Mouse (Mus musculus) gonadal fat pad, adult 2 months (tissue): ENCODE results near the gene C530008M17Rik. TPM values are rescaled to one million over a fixed set of nuclear protein-coding genes. Genes with fewer than 3 reads are reported as not detected.

Source experiments
- DNase-seq: peaks from one replicate; pipeline ENCODE4 v3.0.0-alpha.2; 2012; ENCODE audit warnings: low read depth
- polyA plus RNA-seq: library from polyadenylated mRNA; depleted of rRNA; stranded (reverse); fragments of >200 nt; gene quantifications from 2 replicates; pipeline ENCODE4 v1.2.3, GENCODE M21; 2012

The C530008M17Rik gene
- polyA plus RNA-seq, 1 experiment, result 2.1 TPM

DNA sequence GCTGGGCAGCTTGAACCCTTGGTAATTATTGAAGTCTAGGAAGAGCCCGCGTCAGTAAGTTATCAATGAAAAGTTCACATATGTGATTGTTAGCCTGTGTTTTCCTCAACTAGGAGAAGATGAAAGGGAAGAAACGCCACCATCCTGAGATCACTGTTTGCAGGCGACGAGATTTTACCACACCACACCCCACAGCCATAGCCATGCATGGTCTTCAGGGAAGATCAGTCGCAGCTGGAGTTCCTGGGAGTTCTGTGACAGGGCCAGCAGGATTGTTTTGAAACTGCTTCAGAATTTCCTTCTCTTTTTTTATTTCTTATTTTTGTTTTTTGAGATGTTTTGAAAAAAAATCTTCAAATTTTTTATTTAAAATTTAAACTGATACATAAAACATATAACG lies 8.6 kb downstream of the C530008M17Rik start:
- no peak for DNase-seq

DNA sequence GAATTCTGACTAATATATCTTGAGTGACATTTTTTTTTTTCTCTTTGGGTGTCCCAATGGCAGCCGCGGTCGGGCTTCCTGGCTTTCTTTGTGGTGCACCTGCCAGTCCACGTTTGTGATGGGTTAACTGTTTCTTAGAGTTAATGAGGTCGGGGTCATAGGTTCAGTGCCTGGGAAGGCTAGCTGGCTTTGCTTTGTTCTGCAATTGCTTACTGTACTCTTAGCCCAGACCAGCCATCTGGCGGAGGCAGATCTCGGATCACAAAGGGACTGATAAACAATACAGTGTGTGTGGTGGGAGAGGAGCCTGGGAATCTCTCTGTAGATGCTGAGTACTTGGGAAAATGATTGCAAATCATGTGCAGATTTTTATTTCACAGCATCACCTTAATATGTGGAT lies 9.1 kb downstream of the C530008M17Rik start:
- no peak for DNase-seq

DNA sequence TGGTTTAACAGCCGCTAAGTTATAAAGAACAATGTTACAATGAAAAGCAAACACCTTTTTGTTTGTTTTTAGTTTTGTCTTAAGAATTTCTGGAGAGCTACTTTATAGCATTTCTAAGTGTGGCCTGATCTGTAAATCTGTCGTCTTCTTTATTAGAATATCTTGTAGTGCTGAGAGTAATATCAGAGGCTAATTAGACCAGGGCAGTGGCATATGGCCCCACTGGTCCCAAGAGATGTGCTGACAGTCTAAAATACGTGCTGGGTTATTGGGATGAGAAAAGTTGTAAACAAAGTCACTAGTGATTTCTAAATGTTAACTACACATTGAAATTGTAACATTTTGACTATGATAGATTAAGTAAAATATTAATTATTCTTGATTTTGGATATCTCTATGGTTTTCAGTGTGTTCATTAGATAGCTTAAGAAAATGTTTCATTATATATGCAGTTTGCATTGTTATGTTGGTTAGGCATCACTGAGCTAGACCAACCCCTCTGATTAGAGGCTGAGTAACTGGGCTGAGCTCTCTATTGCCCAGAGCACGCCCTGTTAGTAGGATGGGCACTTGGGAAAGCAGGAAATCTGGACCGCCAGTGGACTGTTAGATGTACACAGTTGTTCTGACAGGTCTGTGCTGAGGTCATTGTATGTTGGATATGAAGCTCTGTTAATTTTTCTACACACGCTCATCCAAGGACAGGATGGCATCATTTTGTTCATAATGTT lies 9.9 kb downstream of the C530008M17Rik start:
- DNase-seq, result no peak

DNA sequence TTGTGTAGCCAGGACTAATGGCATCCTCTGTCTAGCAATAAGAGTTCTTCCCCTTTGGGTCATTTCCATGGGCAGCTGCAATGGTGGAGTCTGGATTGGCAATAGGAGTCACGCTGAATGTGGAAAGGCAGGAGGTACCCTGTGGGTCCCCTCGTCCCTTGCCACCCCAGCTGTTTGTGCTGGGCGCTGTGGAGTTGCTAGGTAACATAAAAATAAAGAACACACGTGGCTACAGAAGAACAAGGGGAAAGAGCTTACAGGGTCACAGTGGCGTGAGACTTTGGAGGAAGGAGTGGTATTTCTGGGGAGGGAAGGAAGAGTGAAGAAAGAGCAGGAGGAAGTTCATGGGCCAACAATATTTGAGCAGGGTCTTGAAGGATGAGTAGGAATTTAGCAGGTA lies 11.8 kb downstream of the C530008M17Rik start:
- DNase-seq, result no peak

DNA sequence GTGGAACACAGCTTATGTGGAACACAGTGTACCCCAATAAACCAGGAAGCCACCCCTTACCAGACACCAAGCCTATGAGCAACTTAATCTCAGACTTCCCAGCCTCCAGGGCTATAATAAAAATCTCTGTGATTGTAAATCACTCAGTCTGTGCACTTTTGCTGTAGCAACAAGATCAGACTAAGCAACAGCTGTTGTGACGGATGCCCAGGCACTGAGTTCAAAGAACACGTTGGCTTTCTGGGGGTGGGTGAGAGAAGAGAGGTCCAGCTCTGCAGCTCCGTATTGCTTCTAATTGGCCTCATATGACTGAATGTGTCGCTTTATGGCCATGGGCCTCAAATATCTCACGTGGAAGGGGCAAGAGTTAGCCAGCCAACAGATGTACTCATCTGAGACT lies 12.2 kb downstream of the C530008M17Rik start:
- no peak for DNase-seq

DNA sequence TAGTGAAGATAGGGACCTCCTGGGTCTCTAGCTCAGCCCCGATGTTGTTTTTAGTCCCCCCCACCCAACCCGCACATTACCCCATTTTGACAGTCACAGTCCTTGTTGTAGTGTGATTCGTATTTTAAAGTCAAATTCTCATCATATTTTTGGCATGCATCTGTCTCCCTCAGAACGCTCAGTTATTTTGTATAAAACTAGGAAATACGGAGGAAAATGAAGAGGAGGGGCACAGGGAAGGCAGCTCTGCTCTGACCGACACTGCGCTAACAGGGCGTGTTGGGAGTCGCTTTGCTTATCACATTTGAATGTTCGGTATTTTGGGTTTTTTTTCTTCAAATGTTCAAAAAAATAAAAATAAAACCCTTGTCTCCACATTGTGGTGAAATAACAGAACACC lies 13.9 kb downstream of the C530008M17Rik start:
- no peak for DNase-seq

DNA sequence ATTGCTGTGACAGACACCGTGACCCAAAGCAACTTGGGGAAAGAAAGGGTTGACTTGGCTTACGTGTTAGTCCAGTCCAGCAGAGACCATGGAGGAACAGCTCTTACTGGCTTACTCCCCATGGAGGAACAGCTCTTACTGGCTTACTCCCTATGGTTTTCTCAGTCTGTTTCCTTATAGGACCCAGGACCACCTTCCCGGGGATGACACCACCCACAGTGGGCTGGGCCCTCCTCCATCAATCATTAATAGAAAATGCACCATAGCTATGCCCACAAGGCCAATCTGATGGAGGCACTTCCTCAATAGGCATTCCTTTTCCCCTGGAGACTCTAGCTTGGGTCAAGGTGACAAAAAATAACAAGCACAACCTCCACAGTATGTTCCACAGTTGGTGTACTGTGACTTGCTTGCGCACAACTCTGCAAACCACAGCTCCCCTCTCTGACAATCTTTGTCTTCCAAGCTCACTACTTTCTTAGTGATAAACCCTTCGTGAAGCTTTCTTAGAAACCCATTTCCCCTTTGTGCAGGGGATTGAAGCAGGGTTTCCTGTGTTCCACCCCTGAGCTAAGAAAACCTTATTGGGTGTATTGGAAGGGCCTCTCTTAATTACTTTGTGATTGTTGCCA lies 17.8 kb downstream of the C530008M17Rik start:
- DNase-seq, result no peak

DNA sequence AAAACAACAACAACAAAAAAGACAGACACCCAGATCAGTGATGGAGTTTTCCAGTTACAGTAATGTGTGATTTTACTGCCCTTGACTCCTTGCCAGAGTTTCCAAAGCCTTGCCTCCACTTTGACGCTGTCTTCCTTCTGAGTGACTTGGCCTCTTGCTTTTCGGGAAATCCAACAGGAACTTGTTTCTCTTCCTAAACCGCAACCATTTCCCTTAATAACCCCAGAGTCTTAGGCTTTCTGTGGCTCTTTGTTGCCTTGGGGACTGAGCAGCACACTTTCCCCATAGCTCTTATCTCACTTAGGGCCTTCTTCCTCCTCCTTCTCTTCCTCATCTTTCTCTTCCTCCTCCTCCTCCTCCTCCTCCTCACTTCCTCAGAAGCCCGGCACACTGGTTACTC lies 19.1 kb downstream of the C530008M17Rik start:
- DNase-seq, result no peak

DNA sequence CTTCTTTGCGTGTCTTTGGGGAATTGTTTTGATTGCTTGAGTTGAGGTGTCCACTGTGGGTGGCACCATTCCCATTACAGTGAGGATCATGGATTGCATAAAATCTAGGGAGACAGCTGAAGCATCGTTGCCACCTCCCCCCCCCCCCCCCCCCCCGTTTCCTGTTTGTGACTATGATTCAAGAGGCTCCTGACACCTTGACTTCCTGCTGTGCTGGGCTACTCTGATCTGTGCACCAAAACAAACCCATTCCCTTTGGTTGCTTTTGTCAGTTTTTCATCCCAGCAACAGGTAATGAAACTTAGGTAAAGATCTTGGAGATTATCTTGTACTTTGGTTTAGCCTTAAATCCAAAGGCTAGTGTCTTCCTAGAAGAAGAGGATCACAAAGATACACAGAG lies 24.6 kb downstream of the C530008M17Rik start:
- no peak for DNase-seq

DNA sequence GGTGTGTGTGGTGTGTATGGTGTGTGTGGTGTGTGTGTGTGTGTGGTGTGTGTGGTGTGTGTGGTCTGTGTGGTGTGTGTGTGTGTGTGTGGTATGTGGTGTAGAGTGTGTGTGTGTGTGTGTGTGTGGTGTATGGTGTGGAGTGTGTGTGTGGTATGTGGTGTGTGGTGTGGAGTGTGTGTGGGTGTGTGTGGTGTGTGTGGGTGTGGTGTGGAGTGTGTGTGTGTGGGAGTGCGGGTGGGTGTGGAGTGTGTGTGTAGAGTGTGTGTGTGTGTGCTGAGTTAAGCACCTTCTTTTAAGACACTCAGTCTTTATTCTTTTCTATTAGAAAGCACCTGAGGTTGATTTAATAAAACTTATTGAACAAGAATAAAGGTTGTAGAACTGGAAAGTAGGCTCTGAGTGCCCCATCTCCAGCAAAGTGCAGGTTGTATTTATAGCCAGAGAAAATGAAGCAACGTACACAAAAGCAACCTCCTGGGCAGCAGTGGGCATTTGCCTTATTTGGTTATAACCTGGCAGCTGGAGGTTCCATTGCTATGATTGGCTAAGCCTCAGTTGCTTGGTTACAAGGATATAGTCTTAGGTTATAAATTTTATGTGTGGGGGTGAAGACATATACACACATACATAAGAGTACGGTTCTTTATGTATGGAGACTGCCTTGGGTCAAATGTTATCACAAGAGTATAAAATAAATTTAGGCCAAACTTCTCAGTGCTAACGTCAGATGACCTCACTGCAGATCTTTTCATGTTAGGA lies 25.8 kb downstream of the C530008M17Rik start:
- no peak for DNase-seq

DNA sequence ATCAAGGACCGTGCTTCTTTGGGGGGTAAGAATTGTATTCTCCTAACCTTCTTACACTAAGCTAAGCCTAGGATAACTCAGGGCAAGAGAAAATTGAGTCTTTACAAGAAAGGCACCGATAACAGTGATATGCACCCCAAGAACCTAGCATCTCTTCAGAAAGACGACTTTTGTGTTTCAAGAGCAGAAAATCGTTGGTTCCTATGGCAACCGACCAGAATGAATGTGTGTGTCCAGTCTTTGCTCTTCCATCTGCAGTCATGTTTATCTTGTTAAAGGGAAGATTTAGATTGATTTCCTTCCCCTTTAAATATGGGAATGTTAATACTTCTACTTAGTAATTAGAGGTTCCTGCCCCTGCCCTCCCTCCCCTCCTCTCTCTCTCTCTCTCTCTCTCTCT lies 27.1 kb downstream of the C530008M17Rik start:
- no peak for DNase-seq

DNA sequence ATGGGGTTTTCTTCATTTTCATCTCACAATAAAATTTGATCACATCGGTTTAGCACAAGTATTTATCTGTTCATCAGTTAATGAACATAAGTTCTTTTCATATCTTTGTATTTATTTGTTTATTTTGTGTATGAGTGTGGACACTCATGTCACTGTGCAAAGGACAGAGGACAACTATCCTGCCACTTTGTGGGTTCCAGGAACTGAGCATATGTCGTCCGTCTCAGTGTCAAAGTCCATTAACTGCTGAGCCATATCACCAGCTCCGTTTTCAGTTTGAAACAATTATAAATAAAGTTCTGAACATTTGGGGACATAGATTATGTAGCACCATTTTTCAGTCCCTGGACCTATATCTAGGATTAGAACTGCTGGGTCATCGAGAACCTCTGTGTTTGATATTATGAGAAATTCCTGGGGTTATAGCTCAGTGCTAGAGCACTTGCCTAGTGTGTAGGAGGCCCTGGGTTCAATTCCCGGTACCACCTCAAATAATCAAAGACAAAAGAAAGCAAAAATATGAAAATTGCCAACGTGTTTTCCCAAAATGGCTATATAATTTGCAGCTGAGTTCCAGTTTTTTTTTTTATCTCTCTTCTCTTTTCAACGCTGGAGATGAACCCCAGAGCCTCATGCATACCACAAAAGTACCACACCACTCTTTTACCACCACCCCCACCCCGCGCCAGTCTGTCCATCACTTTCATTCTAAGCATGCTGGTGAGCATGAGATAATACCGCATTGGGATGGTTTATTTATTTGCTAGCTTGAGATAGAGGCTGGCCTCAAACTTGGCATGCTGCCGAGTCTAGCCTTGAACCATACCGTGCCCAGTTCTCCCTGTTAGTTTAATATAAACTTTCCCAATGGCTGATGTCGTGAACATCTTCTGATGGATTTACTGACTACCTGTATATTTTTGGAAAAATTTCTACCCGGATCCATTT lies 28.6 kb downstream of the C530008M17Rik start:
- no peak for DNase-seq

DNA sequence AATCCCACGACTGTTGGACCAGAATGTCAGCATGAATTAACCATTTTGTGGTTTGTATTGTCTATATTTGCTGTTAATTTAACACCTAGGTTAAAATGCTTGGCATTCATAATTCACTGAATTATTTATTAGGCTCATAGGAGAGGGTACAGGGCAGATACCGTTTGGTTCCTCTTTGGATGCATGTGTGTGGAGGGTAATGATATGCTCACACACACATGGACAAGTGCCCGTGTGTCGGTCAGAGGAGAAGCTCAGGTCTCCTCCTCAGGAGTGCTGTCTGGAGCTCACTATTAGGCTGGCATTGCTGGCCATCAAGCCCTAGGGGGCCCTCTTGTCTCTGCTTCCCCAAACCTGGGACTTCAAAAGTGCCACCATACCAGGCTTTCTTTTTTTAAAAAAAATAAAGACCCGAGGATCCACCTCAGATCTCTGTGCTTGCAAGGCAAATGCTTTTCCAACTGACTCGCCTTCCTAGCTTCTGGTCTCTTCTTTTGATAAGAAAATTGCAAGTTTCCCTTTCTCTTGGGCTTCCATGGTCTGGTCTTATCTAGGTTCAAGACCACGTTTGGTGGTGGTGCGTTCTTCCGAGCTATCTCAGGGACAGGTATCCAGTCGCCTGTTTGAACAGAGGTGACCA lies 31.8 kb downstream of the C530008M17Rik start:
- no peak for DNase-seq

DNA sequence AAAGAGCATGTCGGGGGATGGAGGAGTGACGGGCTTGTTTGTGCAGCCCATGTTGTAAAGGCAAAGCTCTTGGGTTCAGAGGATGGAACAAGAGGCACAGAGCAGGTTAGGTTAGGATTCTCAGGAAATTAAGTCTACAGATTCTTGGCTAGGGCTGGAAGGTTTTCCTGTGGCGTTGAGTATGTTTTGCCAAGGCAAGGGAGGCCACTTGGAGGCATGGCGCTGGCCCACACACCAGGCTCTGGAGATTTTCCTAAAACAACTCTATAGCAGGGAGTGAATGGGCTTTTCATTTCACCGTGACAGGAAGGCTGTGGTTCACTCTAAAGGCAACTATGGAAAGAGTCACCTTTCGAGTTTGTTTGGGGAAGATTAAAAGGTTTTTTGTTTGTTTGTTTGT lies 32.3 kb downstream of the C530008M17Rik start:
- no peak for DNase-seq

DNA sequence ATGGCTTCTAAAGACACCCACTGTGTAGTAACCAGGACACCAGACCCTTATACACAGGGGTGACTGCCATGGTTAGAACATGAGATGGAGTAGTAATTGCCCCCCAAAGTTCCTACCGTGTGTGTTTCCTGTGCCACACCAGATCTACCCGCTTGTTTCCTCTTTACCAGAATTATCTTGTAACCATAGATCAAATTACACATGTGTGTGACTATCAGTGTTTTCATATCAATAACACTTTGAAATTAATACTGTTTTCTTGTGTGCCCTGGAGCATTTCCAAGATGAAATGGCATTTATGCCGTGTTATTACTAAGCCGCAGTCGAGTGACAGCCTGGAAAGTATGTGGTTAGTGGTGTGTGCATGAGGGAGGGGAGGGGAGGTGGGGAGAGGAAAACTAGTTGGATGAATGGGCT lies 33.9 kb downstream of the C530008M17Rik start:
- no peak for DNase-seq

DNA sequence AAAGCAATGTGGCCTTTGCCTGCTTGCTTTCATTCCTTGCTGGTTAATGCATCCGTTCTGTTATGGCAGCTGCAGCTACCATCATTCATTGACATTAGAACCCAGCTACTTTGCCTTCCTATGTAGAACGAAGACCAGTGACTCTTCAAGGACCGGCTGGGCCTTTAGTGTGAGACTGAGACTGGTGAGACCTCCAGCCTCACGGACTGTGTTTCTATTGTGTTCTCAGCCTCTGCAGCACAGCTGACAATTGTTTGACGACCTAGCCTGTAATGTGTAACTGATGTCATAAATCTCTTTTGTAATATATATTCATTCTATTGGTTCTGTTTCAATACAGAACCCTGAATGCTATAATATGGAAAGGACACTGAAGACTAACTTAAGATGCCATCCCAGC lies 34.9 kb downstream of the C530008M17Rik start:
- no peak for DNase-seq

DNA sequence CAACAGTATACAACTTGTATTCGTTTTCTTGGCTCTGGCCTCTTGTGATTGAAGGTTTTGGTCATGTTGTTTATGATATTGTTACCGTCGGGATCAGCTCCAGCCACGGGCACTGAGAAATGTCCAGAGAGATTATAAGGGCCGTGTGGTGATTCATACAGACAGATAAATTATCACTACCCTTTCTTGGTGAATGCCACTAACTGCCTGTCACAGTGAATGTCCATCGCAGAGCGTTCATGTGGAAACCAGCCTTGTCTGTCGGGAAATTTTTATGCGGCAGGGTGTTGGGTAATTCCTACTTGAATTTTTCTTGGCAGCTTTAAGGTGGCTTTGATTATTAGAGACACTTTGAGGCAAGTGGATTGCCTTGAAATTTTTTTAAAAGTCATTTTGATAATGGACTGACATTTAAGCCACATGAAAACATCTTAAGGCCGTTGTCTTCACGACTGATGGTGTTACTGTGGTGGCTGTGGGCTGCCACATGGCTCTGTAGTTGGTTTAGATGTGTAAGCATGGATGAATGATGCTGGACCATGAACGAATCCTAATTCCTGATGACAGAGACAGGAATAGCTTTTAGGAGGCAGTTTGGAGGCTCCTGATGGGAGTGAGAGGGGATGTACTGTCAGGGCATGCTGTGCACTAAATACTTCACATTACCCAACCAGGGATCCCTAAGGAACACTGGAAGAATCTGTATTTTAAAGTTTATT lies 35.6 kb downstream of the C530008M17Rik start:
- no peak for DNase-seq

DNA sequence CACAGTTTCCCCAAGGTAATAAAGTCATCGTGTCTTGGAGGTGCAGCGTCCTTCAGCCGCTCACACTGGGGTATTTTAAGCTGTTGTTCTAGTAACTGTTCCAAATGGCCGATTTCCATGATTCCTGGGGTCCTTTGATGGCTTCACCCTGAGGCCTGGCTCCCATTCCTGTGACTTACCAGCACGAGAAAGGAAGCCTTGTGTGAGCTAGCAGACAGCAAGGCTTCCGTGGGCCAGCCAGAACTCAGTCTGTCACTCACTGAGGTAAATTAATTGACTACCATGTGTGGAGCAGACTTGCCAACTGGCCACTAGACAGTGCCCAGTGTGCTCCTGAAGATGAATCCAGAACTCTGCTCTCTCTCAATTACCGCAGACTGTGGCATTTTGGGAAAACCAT lies 41.2 kb downstream of the C530008M17Rik start:
- DNase-seq, result no peak

DNA sequence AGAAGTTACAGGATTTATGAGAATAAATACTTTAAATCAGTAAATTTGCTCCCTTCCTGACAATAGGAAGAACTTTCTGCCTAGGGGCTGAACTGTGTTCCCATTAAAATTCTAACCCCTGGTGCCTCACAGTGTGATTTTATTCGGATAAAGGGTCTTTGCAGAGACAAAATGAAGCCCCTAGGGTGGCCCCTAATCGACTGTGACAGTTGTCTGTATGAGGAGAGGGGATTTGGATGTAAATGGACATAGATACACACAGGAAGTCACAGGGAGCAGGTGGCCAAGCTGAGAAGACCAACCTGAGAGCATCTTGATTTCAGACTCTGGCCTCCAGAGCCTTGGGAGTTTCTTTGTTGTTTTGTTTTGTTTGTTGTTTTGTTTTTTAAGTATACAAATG lies 41.9 kb downstream of the C530008M17Rik start:
- DNase-seq, result no peak

DNA sequence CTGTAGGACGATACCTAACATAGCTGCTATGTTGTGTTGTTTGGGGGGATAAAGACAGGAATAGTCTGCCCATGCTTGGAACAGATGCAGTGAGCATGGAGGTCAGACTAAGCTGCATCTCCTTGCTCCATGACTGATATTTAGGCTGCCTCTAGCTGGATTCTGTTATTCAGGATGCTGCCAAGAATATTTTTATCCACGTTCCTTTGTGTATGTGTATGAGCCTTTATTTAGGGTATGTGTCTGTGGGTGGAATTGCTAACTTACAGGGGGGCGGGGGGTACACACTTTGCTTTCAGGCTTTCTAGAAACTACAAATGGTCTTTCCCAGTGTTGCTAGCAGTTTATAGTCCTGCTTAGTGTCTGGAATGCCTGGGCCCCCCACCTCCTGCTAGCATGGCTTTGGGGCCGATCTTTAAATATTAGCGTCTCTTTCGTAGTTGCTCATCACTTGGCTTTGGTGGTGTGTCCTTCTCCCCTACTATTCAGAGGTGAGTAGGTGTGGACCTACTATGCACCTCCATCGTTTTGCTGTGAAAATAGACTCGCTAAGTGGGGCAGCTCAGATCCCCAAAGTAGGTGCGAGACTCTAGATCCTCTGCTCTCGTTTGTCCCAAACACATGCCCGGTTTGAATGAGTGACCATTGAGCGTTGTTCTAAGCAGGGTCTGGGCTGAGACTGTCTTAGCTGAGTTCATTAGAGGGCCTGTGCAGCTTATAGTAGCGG lies 45.0 kb downstream of the C530008M17Rik start:
- no peak for DNase-seq
